Mouse (Mus musculus) gastrocnemius, postnatal 25 days (tissue): ENCODE results near the gene Exoc6. TPM values are rescaled to one million over a fixed set of nuclear protein-coding genes. Genes with fewer than 3 reads are reported as not detected.

Source experiments
- DNase-seq: peaks from one replicate; pipeline ENCODE4 v3.0.0; 2022
- total RNA-seq, 2 experiments: library from RNA; stranded (reverse); gene quantifications; 1 replicate in 1 of 2; 2 replicates in 1 of 2; pipeline ENCODE4 v1.2.3; 2021

Gene Exoc6
- total RNA-seq, 2 experiments from 2014 or later: 33.3 to 43.8 TPM

DNA sequence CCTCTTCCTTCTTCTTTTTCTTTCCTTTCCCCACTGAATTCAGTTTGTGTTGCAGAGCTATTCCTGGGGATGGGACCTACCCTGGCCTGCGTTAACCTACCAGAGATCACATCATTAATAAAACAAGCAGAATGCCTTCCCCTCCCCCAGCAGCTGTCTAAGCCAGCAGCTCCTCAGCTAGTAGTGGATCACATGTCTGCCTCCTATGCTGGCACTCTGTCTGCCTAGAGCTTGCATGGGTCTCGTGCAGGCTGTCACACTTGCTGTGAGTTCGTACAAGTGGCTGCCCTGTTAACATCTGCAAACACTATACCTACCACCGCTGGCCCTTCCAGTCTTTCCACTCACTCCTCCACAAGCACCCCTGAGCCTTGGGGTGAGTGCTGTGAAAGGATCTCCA is 29.4 kb downstream of the Exoc6 start:
- DNase-seq: no peak

DNA sequence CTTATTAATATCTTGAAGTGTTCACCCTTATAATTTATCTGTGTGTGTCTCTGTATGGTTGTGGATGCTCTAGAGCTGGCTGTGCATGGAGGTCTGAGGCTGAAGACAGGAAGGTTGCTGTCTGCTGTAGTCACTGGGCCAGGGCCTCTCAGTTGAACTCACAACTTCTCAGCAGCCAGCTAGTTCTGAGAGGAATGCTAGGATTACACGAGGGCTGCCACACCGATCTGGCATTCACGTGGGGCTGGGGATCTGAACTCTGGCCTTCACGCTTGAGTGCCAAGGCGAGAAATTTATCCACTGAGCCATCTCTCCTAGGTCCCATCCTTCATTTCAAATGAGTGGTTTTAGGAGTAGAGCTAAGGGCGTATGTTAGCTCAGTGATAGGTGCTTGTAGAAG is 30.2 kb downstream of the Exoc6 start:
- no peak for DNase-seq

DNA sequence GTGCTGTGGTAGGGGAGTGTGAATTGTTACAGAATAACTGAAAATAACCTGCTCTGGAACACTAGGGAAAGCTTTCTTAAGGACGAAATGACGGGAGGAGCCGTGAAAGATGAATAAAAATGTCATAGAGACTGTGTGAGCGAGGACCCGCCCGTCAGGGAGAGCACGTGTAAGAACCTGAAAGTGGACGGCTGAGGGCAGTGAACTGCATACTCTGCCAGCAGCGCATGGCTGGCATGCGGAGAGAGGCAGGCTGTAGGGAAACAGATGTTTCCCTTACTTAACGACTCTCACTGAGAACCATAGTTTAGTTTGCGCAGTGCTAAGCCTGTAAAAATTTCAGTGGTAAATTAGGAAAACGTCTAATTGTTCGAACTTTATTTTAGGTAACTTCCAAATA is 35.0 kb downstream of the Exoc6 start:
- DNase-seq: no peak

DNA sequence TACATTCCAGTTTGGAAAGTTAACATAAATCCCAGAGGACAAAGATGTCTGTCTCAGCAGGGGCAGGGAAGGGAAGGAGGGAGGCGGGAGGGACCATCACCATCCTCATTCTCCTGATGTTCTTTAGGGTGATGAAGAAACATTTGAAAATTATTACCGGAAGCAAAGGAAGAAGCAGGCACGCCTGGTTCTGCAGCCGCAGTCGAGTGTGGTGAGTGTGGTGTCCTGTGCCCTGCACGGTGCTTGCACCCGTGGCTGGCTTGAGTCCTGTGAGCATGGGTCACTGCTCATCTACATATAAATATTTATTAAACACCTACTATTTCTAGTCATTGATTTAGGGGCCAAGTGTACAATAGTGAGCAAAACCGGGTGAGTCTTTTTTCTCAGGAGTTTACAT is 35.5 kb downstream of the Exoc6 start:
- no peak for DNase-seq

DNA sequence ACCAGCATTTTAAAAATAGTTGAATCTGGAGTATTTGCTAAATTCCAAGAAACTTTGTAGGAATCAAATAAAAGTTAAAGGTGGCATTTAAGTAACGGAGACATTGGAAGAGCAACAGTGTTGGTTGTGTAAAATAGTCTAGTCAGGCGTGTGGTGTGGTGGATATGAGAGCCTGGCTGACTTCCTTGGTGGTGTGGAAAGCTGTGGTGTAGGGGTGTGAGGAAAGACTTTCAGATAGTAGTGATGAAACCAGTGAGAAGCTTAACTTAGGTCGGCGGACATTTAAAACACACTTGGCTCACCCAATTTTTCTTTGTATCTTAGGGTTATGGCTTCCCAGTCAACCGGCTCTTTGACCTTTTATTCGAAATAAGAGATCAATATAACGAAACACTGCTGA is 40.3 kb downstream of the Exoc6 start:
- DNase-seq: no peak

DNA sequence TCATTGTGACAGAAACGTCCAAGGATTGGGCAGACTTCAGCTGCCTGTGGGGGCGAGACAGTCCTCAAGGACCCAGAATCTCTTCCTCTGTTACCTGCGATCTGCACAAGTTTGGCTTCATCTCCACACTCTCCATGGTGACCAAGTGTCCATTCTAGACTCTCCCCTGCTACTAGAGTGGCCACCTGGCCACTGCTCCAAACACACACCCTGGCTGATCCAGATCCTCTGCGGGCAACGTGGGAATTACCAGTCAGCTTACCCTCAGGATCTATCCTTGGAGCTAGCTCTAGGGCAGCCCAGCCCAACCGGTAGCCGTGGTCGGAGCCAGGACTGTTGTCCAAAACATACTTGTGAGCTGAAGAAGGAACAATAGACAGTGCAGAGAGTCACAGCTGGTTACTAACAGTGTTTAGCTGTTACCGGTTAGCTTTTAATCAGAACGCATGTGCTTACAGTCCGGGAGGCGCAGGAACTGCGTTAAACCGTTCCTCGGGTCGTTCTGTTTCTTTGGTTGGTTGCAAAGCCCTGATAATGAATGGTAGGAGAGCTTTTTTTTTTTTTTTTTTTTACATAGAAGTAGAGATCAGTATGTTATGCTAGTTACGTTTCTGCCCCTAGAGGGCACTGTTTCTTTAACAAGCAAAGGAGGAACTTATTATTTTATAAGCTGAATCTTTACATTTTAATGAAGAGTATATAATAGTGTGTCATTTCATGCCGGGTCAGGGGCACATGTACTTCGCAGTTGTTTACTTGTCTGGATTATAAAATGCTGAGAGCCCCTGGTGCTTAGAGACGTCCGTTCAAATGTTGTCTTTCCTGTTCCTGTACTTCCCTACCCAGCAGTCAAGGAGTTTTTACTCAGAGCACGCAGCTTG is 52.0 kb downstream of the Exoc6 start:
- DNase-seq: no peak

DNA sequence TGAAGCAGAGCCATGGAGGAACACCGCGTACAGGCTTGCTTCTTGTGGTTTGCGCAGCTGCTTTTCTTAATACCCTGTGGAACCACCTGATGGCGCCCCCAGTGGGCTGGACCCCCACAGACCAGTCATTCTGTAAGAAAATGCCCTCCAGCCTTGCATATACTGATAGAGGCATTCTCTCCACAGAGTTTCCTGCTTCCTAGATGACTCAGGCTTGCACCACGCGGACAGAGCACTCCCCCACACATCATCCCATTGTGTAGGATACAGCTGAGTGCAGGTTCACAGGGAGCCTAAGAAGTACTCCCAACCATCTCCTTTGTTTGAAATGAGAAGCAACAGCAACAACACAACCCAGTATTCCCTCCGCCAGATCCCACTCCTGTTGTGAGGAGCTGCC is 59.8 kb downstream of the Exoc6 start:
- DNase-seq: no peak

DNA sequence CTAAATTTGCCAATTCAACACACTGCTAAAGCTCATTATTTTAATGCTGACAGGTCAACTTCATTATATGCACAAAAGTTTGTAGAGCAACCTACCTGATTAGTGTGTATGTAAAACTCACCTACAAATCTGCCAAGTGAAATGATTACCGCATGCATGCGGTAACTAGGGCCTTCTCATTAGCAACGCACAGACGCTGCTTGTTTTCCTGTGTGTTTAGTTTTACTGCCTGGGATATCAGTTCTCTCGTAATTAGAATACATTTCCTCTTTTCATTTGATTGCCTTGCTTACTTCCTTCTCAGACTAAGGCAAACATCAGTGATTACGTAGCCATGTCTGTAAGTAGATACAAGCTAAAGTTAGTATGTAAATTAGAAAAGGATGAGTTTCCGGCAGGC is 62.7 kb downstream of the Exoc6 start:
- no peak for DNase-seq

DNA sequence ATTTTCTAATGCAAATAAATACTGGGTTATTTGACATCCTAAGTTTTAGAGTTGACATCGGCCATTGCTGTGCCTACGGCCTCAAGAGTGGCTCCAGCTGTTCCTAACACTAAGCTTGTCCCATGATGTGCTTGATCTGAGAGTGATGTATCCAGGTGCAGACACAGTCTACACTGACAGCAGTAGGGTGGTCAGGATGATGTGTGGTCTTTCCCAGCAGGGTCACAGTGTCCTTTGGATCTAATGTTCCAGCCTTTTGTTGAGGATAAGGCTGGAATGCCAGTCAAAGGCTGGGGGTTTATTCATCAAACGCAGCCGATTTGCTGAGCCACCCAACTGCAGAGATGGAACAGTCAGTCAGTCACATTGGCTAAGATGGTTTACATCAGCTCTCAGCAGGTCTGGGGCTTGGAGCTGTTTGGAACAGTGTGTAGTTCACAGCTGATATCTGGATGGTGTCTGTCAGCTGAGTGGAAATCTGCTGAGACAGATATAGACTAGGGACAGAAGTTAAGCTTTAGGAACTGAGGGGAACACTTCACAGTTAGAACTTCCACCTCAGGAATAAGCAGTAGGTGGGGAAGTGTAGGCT is 64.9 kb downstream of the Exoc6 start:
- no peak for DNase-seq

DNA sequence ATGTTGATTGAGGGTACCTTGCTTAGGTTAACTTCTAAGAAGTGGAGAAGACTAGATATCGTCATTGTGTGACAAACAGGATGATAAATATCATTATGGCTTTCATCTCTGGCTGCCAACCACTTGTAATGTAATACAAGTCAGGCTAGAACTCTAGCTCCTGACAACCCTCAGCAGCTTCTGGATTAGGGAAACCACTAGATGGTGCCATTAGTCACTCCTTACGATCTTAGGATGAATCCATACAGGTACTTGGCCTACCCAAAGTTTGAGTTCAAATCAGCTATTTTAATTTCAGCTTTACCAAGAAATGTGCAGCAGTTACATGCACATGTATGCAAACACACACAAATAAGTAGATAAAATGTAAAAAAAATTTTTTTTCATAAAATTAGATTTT is 97.8 kb downstream of the Exoc6 start:
- DNase-seq: no peak

DNA sequence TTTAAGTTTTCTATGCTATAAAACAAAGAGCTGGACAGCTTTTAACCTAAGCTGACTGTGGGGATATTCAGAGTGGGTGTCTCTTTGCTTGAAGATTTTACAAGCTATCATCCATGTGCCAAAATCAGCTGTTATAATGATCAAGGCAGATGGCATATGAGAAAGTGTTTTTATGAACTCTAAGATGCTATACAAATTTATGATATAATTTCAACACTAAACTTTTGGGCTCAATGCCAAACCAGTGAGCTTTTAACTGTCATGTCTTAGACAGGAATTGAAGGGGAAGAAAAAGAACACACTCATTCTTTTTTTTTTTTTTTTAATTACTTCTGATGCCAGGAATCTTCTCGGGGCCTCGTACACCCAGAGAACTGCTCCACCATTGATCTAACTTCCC is 100.3 kb downstream of the Exoc6 start:
- no peak for DNase-seq

DNA sequence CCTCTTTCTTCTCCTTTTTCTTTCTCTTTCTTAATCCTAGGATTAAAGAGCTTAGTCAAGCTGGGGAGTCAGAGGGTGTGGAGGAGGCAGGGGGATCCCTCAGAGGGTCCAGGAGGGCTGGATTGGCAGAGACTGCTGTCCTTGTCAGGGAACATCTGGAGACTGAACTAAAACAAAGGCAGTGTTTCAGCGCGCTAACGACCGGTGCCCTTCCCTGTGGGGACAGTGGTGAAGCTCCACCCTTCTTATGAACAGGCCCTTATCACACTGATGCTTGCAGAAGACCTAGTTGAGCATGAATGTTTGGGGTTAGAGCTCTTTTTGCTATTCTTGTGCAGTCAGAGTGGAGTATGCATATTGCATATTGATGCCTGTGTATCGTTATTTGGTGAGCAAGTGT is 103.8 kb downstream of the Exoc6 start:
- DNase-seq: no peak

DNA sequence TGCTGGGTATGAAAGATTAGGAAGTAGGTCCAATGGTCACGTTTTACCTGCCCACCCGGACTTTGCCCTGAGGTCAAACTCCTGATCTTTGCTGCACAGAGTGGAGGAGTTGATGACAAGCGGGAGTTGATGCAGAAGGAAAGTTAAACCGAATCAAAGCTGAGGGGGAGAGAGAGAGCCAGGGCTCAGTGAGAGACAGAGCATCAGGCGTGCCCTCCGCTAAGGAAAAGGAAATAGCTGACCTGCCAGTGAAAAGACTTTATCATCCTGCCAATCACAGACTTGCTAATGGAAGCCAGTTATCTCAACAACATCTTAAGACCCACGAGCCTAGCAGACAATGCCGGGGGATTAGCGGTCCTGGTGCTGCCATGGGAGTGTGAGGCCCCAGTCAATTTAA is 106.2 kb downstream of the Exoc6 start:
- no peak for DNase-seq

DNA sequence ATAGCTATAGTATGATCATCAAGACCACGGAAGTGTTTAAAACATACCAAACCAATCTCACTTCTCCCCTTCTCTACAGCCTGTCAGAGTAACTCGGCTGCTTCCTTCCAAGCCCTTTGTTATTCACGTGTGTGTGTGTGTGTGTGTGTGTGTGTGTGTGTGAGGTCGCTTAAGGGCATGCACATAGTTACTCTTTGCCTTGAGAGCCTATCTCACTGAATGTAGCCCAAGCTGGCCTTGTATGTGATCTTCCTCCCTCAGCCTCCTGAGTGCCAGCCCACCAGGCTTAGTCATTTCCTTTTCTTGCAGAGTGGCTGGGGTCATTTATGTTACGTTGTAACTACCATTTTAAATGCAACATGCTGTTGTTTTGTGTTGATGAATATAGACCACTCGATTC is 115.0 kb downstream of the Exoc6 start:
- no peak for DNase-seq

DNA sequence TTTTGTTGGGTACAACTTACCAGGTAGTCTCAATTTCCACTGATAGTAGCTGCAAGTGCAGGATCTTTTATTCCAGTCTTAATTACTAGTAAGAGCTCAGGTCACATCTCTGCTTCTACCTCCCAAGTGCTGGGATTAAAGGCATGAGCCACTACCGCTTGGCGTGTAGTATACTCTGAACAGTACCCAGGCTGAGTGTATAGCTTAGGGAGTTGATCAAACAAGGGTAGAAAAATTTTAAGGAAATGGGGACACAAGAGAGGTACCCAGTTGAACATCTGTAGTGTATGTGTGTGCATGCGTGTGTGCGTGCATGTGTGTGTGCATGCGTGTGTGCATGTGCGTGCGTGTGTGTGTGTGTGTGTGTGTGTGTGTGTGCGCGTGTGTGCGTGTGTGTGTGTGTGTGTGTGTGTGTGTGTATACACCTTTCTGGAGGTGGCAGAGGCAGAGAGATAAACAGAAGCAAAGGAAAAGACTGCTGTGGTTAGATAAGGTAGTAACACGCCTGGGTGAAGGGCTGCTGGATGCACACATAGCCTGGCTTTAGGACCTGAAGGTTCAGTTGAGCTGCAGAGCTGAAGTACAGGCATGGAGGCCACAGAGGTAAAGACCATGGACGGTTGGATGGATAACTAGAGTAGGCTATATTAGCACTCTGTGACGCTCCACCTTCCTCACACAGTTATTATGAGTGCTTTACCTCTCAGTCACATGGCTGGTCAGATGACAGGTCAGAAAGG is 117.8 kb downstream of the Exoc6 start:
- no peak for DNase-seq

DNA sequence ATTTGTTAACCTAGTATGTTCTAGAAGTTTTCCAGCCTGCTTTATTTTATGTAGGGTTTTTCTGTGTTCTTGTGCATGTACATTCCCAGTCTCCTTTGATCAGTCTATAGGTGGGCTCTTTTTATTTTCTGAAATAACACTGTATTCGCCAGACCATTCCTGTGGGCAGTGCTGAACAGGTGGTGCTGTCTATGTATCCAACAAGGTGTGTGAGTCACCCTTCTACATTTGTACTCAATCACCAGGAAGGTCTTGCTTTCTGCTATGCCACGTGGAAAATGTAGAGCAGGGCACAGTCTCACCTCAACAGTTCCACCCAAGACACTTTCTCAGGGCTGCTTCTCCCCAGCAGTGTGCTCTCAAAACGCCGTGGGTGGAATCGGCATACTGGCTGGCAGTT is 118.4 kb downstream of the Exoc6 start:
- no peak for DNase-seq

DNA sequence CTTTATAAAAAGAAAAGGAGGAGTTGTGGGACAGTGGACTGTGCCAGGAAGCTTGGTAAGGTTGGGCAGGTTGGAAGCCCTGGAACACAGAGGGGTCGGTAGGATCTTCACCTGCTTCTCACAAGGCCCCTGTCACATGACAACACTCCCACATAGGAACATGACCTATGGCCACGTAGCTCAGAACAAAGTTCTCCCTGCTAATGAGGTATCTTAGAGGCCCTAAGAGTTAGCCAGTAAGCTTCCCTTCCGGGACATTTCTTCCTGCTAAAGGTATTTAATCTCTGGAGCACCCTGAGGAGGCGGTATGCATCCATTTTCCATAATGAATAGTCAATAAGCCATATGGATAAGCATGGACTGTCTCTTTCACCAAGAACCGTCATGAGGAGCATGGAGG is 119.3 kb downstream of the Exoc6 start:
- no peak for DNase-seq

DNA sequence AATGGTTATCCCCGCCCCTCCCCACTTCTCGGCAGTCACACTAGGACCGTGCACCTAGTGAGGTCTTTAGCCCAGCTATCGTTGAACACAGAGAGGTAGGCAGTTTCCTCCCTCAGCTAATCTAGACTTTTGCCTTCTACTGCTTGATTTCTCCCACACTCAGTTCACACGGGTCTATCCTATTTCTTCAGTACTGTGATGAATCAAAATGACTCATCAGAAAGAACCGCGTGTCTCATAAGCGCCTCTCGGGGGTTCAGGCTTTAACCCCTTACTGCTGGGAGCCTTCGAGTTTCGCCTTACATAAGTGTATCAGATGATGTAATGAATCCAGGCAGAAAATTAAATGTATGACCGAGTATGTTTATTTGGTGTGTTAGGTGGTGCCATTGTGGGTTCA is 123.2 kb downstream of the Exoc6 start:
- DNase-seq: no peak

DNA sequence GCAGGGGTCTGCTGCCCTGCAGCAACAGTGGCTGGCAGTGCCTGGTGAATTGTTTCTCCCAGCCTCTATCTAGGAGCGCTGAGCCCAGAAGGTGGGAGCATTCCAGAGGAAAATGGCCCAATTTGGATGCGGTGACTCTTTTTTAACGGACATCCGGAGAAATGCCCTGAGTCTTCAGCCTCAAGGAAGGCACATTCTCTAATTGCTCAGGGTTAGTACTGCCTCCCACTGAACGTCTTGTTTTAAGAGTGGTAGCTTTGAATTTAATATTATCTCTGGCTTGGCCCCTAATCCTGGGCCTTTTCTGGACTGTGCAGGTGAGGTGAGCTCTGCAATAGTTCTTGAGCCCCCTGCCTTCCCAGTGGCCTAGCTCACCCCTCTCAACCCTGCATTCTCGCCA is 135.1 kb downstream of the Exoc6 start, which contains the start of gene Cyp26c1:
Cyp26c1 (plus strand) TSS at position 301 of the 400 bp plus-strand sequence.
- no peak for DNase-seq

DNA sequence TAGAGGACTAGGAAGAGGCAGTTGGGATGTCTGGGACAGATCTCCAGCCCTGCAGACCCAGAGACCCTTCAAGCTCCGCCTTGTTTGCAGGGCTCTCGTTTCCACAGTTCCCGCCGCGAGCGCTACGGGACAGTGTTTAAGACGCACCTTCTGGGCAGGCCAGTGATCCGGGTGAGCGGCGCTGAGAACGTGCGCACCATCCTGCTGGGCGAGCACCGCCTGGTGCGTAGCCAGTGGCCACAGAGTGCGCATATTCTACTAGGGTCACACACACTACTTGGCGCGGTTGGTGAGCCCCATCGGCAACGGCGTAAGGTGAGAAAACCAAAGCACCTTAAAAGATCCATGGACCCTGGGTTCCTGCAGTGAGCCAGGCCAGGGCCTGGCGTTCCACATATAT is 136.1 kb downstream of the Exoc6 start:
- no peak for DNase-seq

DNA sequence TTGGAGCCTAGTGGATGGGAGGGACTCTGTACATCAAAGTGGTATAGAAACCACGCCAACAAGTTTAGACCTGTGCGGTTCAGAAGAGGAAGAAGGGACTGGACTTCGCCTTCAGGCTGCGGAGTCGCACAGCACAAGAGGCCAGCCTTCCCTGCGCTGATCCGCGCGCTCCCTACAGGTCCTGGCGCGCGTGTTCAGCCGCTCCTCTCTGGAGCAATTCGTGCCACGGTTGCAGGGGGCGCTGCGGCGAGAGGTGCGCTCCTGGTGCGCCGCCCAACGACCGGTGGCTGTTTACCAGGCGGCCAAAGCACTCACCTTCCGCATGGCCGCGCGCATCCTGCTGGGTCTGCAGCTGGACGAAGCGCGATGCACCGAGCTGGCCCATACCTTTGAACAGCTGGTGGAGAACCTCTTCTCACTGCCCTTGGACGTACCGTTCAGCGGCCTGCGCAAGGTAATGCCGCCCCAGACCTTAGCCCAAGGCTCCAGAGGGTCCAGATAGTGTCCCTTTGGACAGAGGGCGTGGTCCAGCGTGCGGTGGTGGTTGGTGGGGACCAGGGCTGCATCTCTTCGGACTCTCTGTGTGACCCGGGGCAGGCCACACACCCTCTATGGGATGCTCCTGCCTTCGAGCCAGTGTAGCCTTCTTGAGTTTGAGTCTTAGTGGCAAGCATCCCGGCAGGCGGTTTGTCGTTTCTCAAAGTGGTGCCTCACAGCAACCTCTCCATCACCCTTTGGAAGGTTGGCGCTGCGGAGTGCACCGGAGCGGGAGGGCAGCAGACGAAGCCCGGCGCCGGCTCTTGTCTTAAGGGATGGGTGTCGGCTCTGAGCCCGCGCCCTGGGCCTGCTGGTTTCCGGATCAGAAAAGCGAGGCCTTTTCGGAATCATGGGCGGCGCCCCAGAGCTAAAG is 137.0 kb downstream of the Exoc6 start:
- DNase-seq: no peak

DNA sequence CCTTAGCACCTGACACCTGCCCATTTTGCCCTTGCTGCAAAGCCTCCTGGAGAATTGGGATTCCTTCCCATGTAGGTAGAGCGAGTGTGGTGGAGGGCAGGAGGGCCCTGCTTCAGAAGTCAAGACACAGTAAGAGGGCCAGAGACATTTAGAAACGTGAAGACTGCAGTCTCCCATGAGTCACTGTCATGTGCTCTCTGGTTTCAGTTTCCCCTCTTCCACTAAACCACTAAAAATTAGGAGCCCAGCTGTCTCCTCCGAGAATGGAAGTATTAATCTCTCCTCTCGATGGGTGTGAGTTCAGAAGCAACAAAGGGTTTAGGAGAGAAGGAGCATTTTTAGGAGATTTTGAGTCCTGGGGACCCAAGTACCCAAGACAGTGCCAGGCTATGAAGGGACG is 139.3 kb downstream of the Exoc6 start:
- DNase-seq: no peak
